Mouse (Mus musculus) midbrain, postnatal 0 days (tissue): ENCODE results near the gene Klhl5. TPM values are rescaled to one million over a fixed set of nuclear protein-coding genes. Genes with fewer than 3 reads are reported as not detected.

Experiments
- ATAC-seq: fragments of 200-750 bp; cut with Nextera tagmentation; 2 replicates; pipeline ENCODE4 v1.8.0; 2017; ENCODE audit warnings: moderate number of reproducible peaks, mild to moderate bottlenecking, moderate TSS enrichment, moderate library complexity; ENCODE audit not compliant: low FRiP score
- DNase-seq: peaks from one replicate; pipeline ENCODE4 v3.0.0-alpha.2; 2015; ENCODE audit warnings: low spot score
- H3K27ac ChIP-seq: fragments of 300-500 bp; sonication (generic); 2 replicates; pipeline ENCODE4 v1.5.1; 2014; ENCODE audit warnings: low read depth, mild to moderate bottlenecking, low read length, mixed read lengths
- H3K27me3 ChIP-seq: fragments of 300-500 bp; sonication (generic); 2 replicates; pipeline ENCODE4 v1.6.1; 2014; ENCODE audit warnings: low read length, control low read depth, mixed read lengths; ENCODE audit not compliant: insufficient read depth
- H3K36me3 ChIP-seq: fragments of 300-500 bp; sonication (generic); 2 replicates; pipeline ENCODE4 v1.6.1; 2014; ENCODE audit warnings: low read length, control low read depth, mixed read lengths; ENCODE audit not compliant: insufficient read depth
- H3K4me1 ChIP-seq: fragments of 300-500 bp; sonication (generic); 2 replicates; pipeline ENCODE4 v1.6.1; 2014; ENCODE audit warnings: mild to moderate bottlenecking, control low read depth, antibody characterized with exemption, low read length, mixed read lengths; ENCODE audit not compliant: insufficient read depth
- H3K4me2 ChIP-seq: fragments of 300-500 bp; sonication (generic); 2 replicates; pipeline ENCODE4 v1.6.1; 2014; ENCODE audit warnings: low read depth, mild to moderate bottlenecking, low read length, mixed read lengths; ENCODE audit not compliant: poor library complexity, severe bottlenecking
- H3K4me3 ChIP-seq: fragments of 300-500 bp; sonication (generic); 2 replicates; pipeline ENCODE4 v1.5.1; 2014; ENCODE audit warnings: low read depth, mild to moderate bottlenecking, low read length, moderate library complexity
- H3K9ac ChIP-seq: fragments of 300-500 bp; sonication (generic); replicated peaks from 2 replicates; pipeline ENCODE4 v1.6.1; 2014; ENCODE audit warnings: mild to moderate bottlenecking, low read length, moderate library complexity, mixed read lengths; ENCODE audit not compliant: poor library complexity, severe bottlenecking
- H3K9me3 ChIP-seq: fragments of 300-500 bp; sonication (generic); 2 replicates; pipeline ENCODE4 v1.6.1; 2016; ENCODE audit warnings: low read length, control low read depth
- CTCF ChIP-seq: IDR thresholded peaks from 2 replicates; pipeline ENCODE4 v1.5.1; 2016; ENCODE audit warnings: antibody characterized with exemption, mild to moderate bottlenecking
- WGBS: fragments of 180-500 bp; shearing (Covaris S2); extraction: QIAGEN DNeasy Blood & Tissue Kit; methylation state at CpG from one replicate; pipeline ENCODE4 v1.1.7; 2014; 5-methylcytosine and 5-hydroxymethylcytosine counted together
- polyA plus RNA-seq: library from polyadenylated mRNA; unstranded; fragments of >200 nt; fragmentation: Nextera tagmentation; extraction: Ambion mirVana; gene quantifications from 2 replicates; pipeline ENCODE4 v1.2.1, GENCODE M21; 2015
- total RNA-seq: library from RNA; depleted of rRNA; stranded (reverse); fragments of >200 nt; gene quantifications from 2 replicates; pipeline ENCODE4 v1.2.3, GENCODE M21; 2014; rRNA removed

Klhl5 gene
- total and polyA plus RNA-seq, 2 experiments from 2014 or later = 56.6 to 64.4 TPM

GRCm38 (mm10) chr5:65204726-65205125, 97.4 kb downstream of the Klhl5 start:
- no peaks in the 10 kb centered on the region for H3K9me3 ChIP-seq
- H3K27me3 ChIP-seq = no peaks in the 10 kb centered on the region
- 0 out of 2 replicates have a peak, but pooled peaks cover 5% of the 10 kb centered on the region for H3K4me1 ChIP-seq
- H3K36me3 ChIP-seq = peaks cover 8% of the 10 kb centered on the region
- no peak overlapping the region for H3K27ac ChIP-seq
- DNase-seq (no peak), ATAC-seq (no peak)
- H3K9ac ChIP-seq = no peak overlapping the region
- no peak overlapping the region for H3K4me3 ChIP-seq
- no peak for TF ChIP-seq CTCF
- 92% methylated on average over 2 of the region's 2 CpGs for WGBS
- H3K4me2 ChIP-seq = no peak overlapping the region

GRCm38 (mm10) chr5:65213321-65213720, 106.0 kb downstream of the Klhl5 start:
- no peak overlapping the region for H3K4me2 ChIP-seq
- H3K9me3 ChIP-seq = no peaks in the 10 kb centered on the region
- no peak overlapping the region for H3K27ac ChIP-seq
- H3K4me3 ChIP-seq = no peak overlapping the region
- H3K4me1 ChIP-seq = no peaks in the 10 kb centered on the region
- peak; percentile 91 for TF ChIP-seq CTCF
- DNase-seq (peak; percentile 67), ATAC-seq (no peak)
- WGBS = 21% methylated on average over 7 of the region's 7 CpGs
- H3K9ac ChIP-seq = no peak overlapping the region
- no peaks in the 10 kb centered on the region; the same call in 1 of the 2 replicates for H3K36me3 ChIP-seq
- H3K27me3 ChIP-seq = no peaks in the 10 kb centered on the region

Other genes with a start within 250 kb of the Klhl5 start
- 0.14 and 0.99 TPM in 2 replicates for gene Tlr1, start 174.0 kb upstream of the Klhl5 start, total RNA-seq
- 0.49 and 0.52 TPM in 2 replicates for gene Tlr1, start 174.0 kb upstream of the Klhl5 start, polyA plus RNA-seq
- 0.38 and 0.61 TPM in 2 replicates for gene Tlr6, start 147.4 kb upstream of the Klhl5 start, total RNA-seq
- 0.33 and 0.41 TPM in 2 replicates for gene Tlr6, start 147.4 kb upstream of the Klhl5 start, polyA plus RNA-seq
- 2.5 and 6.2 TPM in 2 replicates for gene Fam114a1, start 137.5 kb upstream of the Klhl5 start, total RNA-seq
- gene Fam114a1, start 137.5 kb upstream of the Klhl5 start, polyA plus RNA-seq = 5.0 and 5.4 TPM in 2 replicates
- not detected in 2 replicates for gene Tmem156, start 15.4 kb upstream of the Klhl5 start, total RNA-seq
- 0.11 and 0.23 TPM in 2 replicates for gene Tmem156, start 15.4 kb upstream of the Klhl5 start, polyA plus RNA-seq
- 17.0 and 18.5 TPM in 2 replicates for gene Wdr19, start 92.2 kb downstream of the Klhl5 start, total RNA-seq
- 7.6 and 9.2 TPM in 2 replicates for gene Wdr19, start 92.2 kb downstream of the Klhl5 start, polyA plus RNA-seq
- 13.7 and 22.7 TPM in 2 replicates for gene Rfc1, start 228.1 kb downstream of the Klhl5 start, total RNA-seq
- 19.5 and 27.7 TPM in 2 replicates for gene Rfc1, start 228.1 kb downstream of the Klhl5 start, polyA plus RNA-seq
- gene Klb, start 240.8 kb downstream of the Klhl5 start, total RNA-seq = 0.11 TPM in 1 of 2 replicates, not detected in the other
- gene Klb, start 240.8 kb downstream of the Klhl5 start, polyA plus RNA-seq = 0.10 and 0.12 TPM in 2 replicates